Comparison of ENCODE assay signal across 21 mouse cellular contexts in the genomic region with DNA sequence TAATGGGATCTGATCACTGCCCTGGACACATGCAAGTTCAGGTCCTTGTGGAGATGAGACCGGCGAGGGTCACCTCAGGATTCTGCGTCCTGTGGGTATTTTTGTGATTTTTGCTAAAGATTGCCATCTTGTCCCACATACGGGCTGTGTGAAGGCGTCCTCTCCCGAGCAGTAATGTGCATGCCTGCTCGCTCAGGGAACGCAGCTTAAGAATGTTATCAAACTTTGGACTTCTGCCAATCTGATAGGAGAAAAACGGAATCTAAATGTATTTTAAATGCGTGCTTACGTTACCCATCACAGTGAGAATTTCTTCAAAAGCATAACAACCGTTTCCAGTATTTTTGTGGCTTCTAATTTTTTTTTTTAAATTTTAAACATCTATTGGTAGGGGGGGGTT. TPM values are rescaled to one million over a fixed set of nuclear protein-coding genes. Genes with fewer than 3 reads are reported as not detected.
"Had no signal": no experiment of that assay in that cellular context is flagged by ENCODE, and none has a peak within 500 bp of the region (broad histone marks: within the 10 kb centered on the region; RNA-seq: fewer than 3 reads in every experiment).

No protein-coding gene starts in this region.

- H3K4me2 ChIP-seq: limb, embryonic 12.5 days; liver, embryonic 13.5 days; midbrain, embryonic 13.5 days; neural tube, embryonic 15.5 days had no signal

- H3K4me1 ChIP-seq: limb, embryonic 12.5 days had no signal

- DNase-seq: kidney, adult 8-10 months; kidney, postnatal 25 days; liver; liver, embryonic 13.5 days; liver, postnatal 0 days; lung, postnatal 14 days; right cerebral cortex, adult 18-20 months; spleen, adult 18-20 months; thymus, adult 2 months; thymus, postnatal 25 days had no signal

- H3K27me3 ChIP-seq: limb, embryonic 12.5 days; neural tube, embryonic 15.5 days had no signal

- H3K9ac ChIP-seq: limb, embryonic 12.5 days; liver, embryonic 13.5 days; liver, postnatal 0 days; midbrain, embryonic 13.5 days; neural tube, embryonic 15.5 days had no signal

- H3K9me3 ChIP-seq: limb, embryonic 12.5 days; liver, embryonic 13.5 days; midbrain, embryonic 13.5 days; neural tube, embryonic 15.5 days had no signal

- H3K36me3 ChIP-seq: limb, embryonic 12.5 days; liver, embryonic 13.5 days; midbrain, embryonic 13.5 days; neural tube, embryonic 15.5 days had no signal

- H3K27ac ChIP-seq: left cerebral cortex, adult 2 months; limb, embryonic 12.5 days; liver, embryonic 13.5 days; midbrain, embryonic 13.5 days; neural tube, embryonic 15.5 days had no signal

- ATAC-seq: liver, postnatal 0 days; midbrain, embryonic 13.5 days had no signal

- H3K4me3 ChIP-seq: left cerebral cortex, adult 2 months; limb, embryonic 12.5 days; liver, embryonic 13.5 days; midbrain, embryonic 13.5 days; myocyte; neural tube, embryonic 15.5 days had no signal

RNA-seq across cellular contexts. Expression of a gene that starts 35.3 kb away (rescaled TPM):
- total RNA-seq: layer of hippocampus, postnatal 25 days; left cerebral cortex, adult 2 months; left cerebral cortex, postnatal 36 days; megakaryocyte progenitor cell, adult 5-6 weeks had no signal
- polyA plus RNA-seq: limb, embryonic 12.5 days; liver, embryonic 13.5 days; liver, postnatal 0 days; myocyte; neural tube, embryonic 11.5 days; neural tube, embryonic 15.5 days; stomach, embryonic 14.5 days; testis, adult 2 months had no signal

RNA-seq across cellular contexts. Expression of a gene that starts 47.7 kb away (rescaled TPM):
- total RNA-seq: megakaryocyte progenitor cell, adult 5-6 weeks had no signal
- polyA plus RNA-seq: limb, embryonic 12.5 days; liver, postnatal 0 days; myocyte had no signal
